Mouse (Mus musculus): ENCODE data around the gene Il10ra. TPM values are rescaled to one million over a fixed set of nuclear protein-coding genes. Genes with fewer than 3 reads are reported as not detected.

Gene Il10ra
- polyA plus RNA-seq, 1 experiment from 2014 or later: 0.56 TPM

- ATAC-seq (ENCODE audit: low FRiP score, low read depth): no peak
- Histone ChIP-seq H3K9ac (replicated peaks) (no peak overlapping the region), H3K4me1 (no peaks in the 10 kb centered on the region), H3K36me3 (no peaks in the 10 kb centered on the region), H3K27ac (replicated peaks) (no peak overlapping the region), H3K4me3 (no peak overlapping the region), H3K4me2 (replicated peaks) (no peak overlapping the region), H3K9me3 (no peaks in the 10 kb centered on the region), H3K27me3 (no peaks in the 10 kb centered on the region)
- 68% methylated on average over 4 of the region's 4 CpGs for WGBS
Observed at GRCm38 (mm10) chr9:45254605-45255004, 14.3 kb downstream of the Il10ra start.

- H3K4me1 ChIP-seq: no peaks in the 10 kb centered on the region
- no peaks in the 10 kb centered on the region for H3K36me3 ChIP-seq
- H3K4me3 ChIP-seq: no peak overlapping the region
- no peak overlapping the region for H3K9ac ChIP-seq (replicated peaks)
- 53% methylated on average over 6 of the region's 6 CpGs for WGBS
- no peaks in the 10 kb centered on the region for H3K9me3 ChIP-seq
- no peak overlapping the region for H3K4me2 ChIP-seq (replicated peaks)
- no peak overlapping the region for H3K27ac ChIP-seq (replicated peaks)
- no peak for ATAC-seq (ENCODE audit: low FRiP score, low read depth)
- H3K27me3 ChIP-seq: 0 out of 2 replicates have a peak, but pooled peaks cover 4% of the 10 kb centered on the region
Observed at GRCm38 (mm10) chr9:45254021-45254420, 14.9 kb downstream of the Il10ra start.

GRCm38 (mm10) chr9:45252395-45252794, 16.6 kb downstream of the Il10ra start:
- ATAC-seq (ENCODE audit: low FRiP score, low read depth): no peak
- Histone ChIP-seq H3K4me1 (no peaks in the 10 kb centered on the region), H3K9ac (replicated peaks) (no peak overlapping the region), H3K9me3 (no peaks in the 10 kb centered on the region), H3K4me2 (replicated peaks) (no peak overlapping the region), H3K4me3 (no peak overlapping the region), H3K27me3 (0 out of 2 replicates have a peak, but pooled peaks cover 4% of the 10 kb centered on the region), H3K36me3 (no peaks in the 10 kb centered on the region), H3K27ac (replicated peaks) (no peak overlapping the region)
- WGBS: 80% methylated on average over 6 of the region's 6 CpGs

GRCm38 (mm10) chr9:45251990-45252389, 17.0 kb downstream of the Il10ra start:
- WGBS: 83% methylated on average over 4 of the region's 4 CpGs
- Histone ChIP-seq H3K4me1 (no peaks in the 10 kb centered on the region), H3K36me3 (no peaks in the 10 kb centered on the region), H3K4me3 (no peak overlapping the region), H3K9ac (replicated peaks) (no peak overlapping the region), H3K27me3 (0 out of 2 replicates have a peak, but pooled peaks cover 4% of the 10 kb centered on the region), H3K4me2 (replicated peaks) (no peak overlapping the region), H3K9me3 (no peaks in the 10 kb centered on the region), H3K27ac (replicated peaks) (no peak overlapping the region)
- ATAC-seq (ENCODE audit: low FRiP score, low read depth): no peak

- no peak overlapping the region for H3K4me3 ChIP-seq
- no peak overlapping the region for H3K4me2 ChIP-seq (replicated peaks)
- 78% methylated on average over 3 of the region's 3 CpGs for WGBS
- no peak overlapping the region for H3K27ac ChIP-seq (replicated peaks)
- H3K36me3 ChIP-seq: no peaks in the 10 kb centered on the region
- ATAC-seq (ENCODE audit: low FRiP score, low read depth): no peak
- H3K27me3 ChIP-seq: 0 out of 2 replicates have a peak, but pooled peaks cover 4% of the 10 kb centered on the region
- H3K9ac ChIP-seq (replicated peaks): no peak overlapping the region
- H3K4me1 ChIP-seq: no peaks in the 10 kb centered on the region
- no peaks in the 10 kb centered on the region for H3K9me3 ChIP-seq
Observed at GRCm38 (mm10) chr9:45251281-45251680, 17.7 kb downstream of the Il10ra start.

- Histone ChIP-seq H3K4me2 (replicated peaks) (no peak overlapping the region), H3K4me1 (no peaks in the 10 kb centered on the region), H3K4me3 (no peak overlapping the region), H3K27ac (replicated peaks) (no peak overlapping the region), H3K27me3 (0 out of 2 replicates have a peak, but pooled peaks cover 4% of the 10 kb centered on the region), H3K9me3 (no peaks in the 10 kb centered on the region), H3K9ac (replicated peaks) (no peak overlapping the region), H3K36me3 (no peaks in the 10 kb centered on the region)
- 87% methylated on average over 7 of the region's 7 CpGs for WGBS
- no peak for ATAC-seq (ENCODE audit: low FRiP score, low read depth)
Observed at GRCm38 (mm10) chr9:45250306-45250705, 18.6 kb downstream of the Il10ra start.

GRCm38 (mm10) chr9:45247536-45247935, 21.4 kb downstream of the Il10ra start:
- no peak overlapping the region for H3K4me3 ChIP-seq
- no peaks in the 10 kb centered on the region for H3K4me1 ChIP-seq
- 0 out of 2 replicates have a peak, but pooled peaks cover 4% of the 10 kb centered on the region for H3K27me3 ChIP-seq
- no peak for ATAC-seq (ENCODE audit: low FRiP score, low read depth)
- H3K27ac ChIP-seq (replicated peaks): no peak overlapping the region
- 67% methylated on average over 2 of the region's 2 CpGs for WGBS
- no peaks in the 10 kb centered on the region for H3K9me3 ChIP-seq
- H3K9ac ChIP-seq (replicated peaks): no peak overlapping the region
- H3K36me3 ChIP-seq: no peaks in the 10 kb centered on the region
- no peak overlapping the region for H3K4me2 ChIP-seq (replicated peaks)

- no peaks in the 10 kb centered on the region for H3K36me3 ChIP-seq
- no peak overlapping the region for H3K27ac ChIP-seq (replicated peaks)
- H3K4me3 ChIP-seq: no peak overlapping the region
- whole genome bisulfite sequencing: 83% methylated on average over 6 of the region's 6 CpGs
- no peak overlapping the region for H3K4me2 ChIP-seq (replicated peaks)
- H3K27me3 ChIP-seq: 0 out of 2 replicates have a peak, but pooled peaks cover 4% of the 10 kb centered on the region
- ATAC-seq (ENCODE audit: low FRiP score, low read depth): no peak
- no peaks in the 10 kb centered on the region for H3K9me3 ChIP-seq
- no peaks in the 10 kb centered on the region for H3K4me1 ChIP-seq
- H3K9ac ChIP-seq (replicated peaks): no peak overlapping the region
Observed at GRCm38 (mm10) chr9:45246060-45246459, 22.9 kb downstream of the Il10ra start.

GRCm38 (mm10) chr9:45245432-45245831, 23.5 kb downstream of the Il10ra start:
- Histone ChIP-seq H3K4me1 (no peaks in the 10 kb centered on the region), H3K27ac (replicated peaks) (no peak overlapping the region), H3K4me3 (no peak overlapping the region), H3K9ac (replicated peaks) (no peak overlapping the region), H3K36me3 (no peaks in the 10 kb centered on the region), H3K9me3 (no peaks in the 10 kb centered on the region), H3K27me3 (0 out of 2 replicates have a peak, but pooled peaks cover 4% of the 10 kb centered on the region), H3K4me2 (replicated peaks) (no peak overlapping the region)
- 94% methylated on average over 1 of the region's 1 CpGs for WGBS
- ATAC-seq (ENCODE audit: low FRiP score, low read depth): no peak

- Histone ChIP-seq H3K27me3 (no peaks in the 10 kb centered on the region), H3K9ac (replicated peaks) (no peak overlapping the region), H3K4me1 (peaks cover 3% of the 10 kb centered on the region; the same call in 1 of the 2 replicates), H3K4me2 (replicated peaks) (no peak overlapping the region), H3K9me3 (no peaks in the 10 kb centered on the region), H3K36me3 (no peaks in the 10 kb centered on the region), H3K27ac (replicated peaks) (no peak overlapping the region), H3K4me3 (no peak overlapping the region)
- WGBS: 80% methylated on average over 5 of the region's 5 CpGs
- no peak for ATAC-seq (ENCODE audit: low FRiP score, low read depth)
Observed at GRCm38 (mm10) chr9:45241397-45241796, 27.6 kb downstream of the Il10ra start.

GRCm38 (mm10) chr9:45236744-45237143, 32.2 kb downstream of the Il10ra start:
- Histone ChIP-seq H3K27ac (replicated peaks) (no peak overlapping the region), H3K4me2 (replicated peaks) (no peak overlapping the region), H3K9ac (replicated peaks) (no peak overlapping the region), H3K9me3 (no peaks in the 10 kb centered on the region), H3K36me3 (no peaks in the 10 kb centered on the region), H3K27me3 (no peaks in the 10 kb centered on the region), H3K4me3 (no peak overlapping the region), H3K4me1 (peaks cover 3% of the 10 kb centered on the region; the same call in 1 of the 2 replicates)
- WGBS: 53% methylated on average over 7 of the region's 7 CpGs
- no peak for ATAC-seq (ENCODE audit: low FRiP score, low read depth)

GRCm38 (mm10) chr9:45235668-45236227, 33.2 kb downstream of the Il10ra start:
- Histone ChIP-seq H3K4me3 (no peak overlapping the region), H3K27me3 (no peaks in the 10 kb centered on the region), H3K9ac (replicated peaks) (no peak overlapping the region), H3K27ac (replicated peaks) (no peak overlapping the region), H3K36me3 (no peaks in the 10 kb centered on the region), H3K9me3 (no peaks in the 10 kb centered on the region), H3K4me1 (peaks cover 3% of the 10 kb centered on the region; the same call in 1 of the 2 replicates), H3K4me2 (replicated peaks) (no peak overlapping the region)
- WGBS: 90% methylated on average over 6 of the region's 6 CpGs
- no peak for ATAC-seq (ENCODE audit: low FRiP score, low read depth)

GRCm38 (mm10) chr9:45229359-45229758, 39.6 kb downstream of the Il10ra start:
- Histone ChIP-seq H3K4me1 (no peaks in the 10 kb centered on the region), H3K27ac (replicated peaks) (no peak overlapping the region), H3K4me2 (replicated peaks) (no peak overlapping the region), H3K4me3 (no peak overlapping the region), H3K36me3 (no peaks in the 10 kb centered on the region), H3K27me3 (no peaks in the 10 kb centered on the region), H3K9me3 (no peaks in the 10 kb centered on the region), H3K9ac (replicated peaks) (no peak overlapping the region)
- 89% methylated on average over 8 of the region's 8 CpGs for WGBS
- no peak for ATAC-seq (ENCODE audit: low FRiP score, low read depth)
